Mouse (Mus musculus) colon, adult 2 months (tissue): ENCODE results near the gene Cbx6. TPM values are rescaled to one million over a fixed set of nuclear protein-coding genes. Genes with fewer than 3 reads are reported as not detected.

Experiments used
- polyA plus RNA-seq: library from polyadenylated mRNA; depleted of rRNA; stranded (reverse); fragments of >200 nt; gene quantifications from 2 replicates; pipeline ENCODE4 v1.2.3, GENCODE M21; 2012; rRNA removed

Cbx6 gene
- polyA plus RNA-seq: 36.0 and 41.6 TPM in 2 replicates

GRCm38 (mm10) chr15:79834130-79834880, at the start of gene Cbx6, which contains the start of gene Npcd:
TSS of gene Cbx6 (minus strand) at chr15:79834688.
TSS of gene Npcd (minus strand) at chr15:79834237.

GRCm38 (mm10) chr15:79804352-79805071, 30.0 kb downstream of the Cbx6 start, which contains the start of gene Nptxr:
TSS of gene Nptxr (minus strand) at chr15:79804766.

GRCm38 (mm10) chr15:79777749-79778148, 56.7 kb downstream of the Cbx6 start, which contains the start of gene Dnal4:
TSS of gene Dnal4 (minus strand) at chr15:79777849.

Other genes starting within 250 kb of the Cbx6 start
- gene Dmc1, start 229.6 kb downstream of the Cbx6 start, polyA plus RNA-seq: 0.05 TPM in 1 of 2 replicates, not detected in the other
- 0.43 and 0.61 TPM in 2 replicates for gene Fam227a, start 175.7 kb downstream of the Cbx6 start, polyA plus RNA-seq
- 8.7 and 9.6 TPM in 2 replicates for gene Cby1, start 175.5 kb downstream of the Cbx6 start, polyA plus RNA-seq
- gene Tomm22, start 163.8 kb downstream of the Cbx6 start, polyA plus RNA-seq: 26.9 and 31.4 TPM in 2 replicates
- 24.1 and 32.1 TPM in 2 replicates for gene Josd1, start 146.8 kb downstream of the Cbx6 start, polyA plus RNA-seq
- gene Gtpbp1, start 143.8 kb downstream of the Cbx6 start, polyA plus RNA-seq: 35.0 and 38.2 TPM in 2 replicates
- gene Sun2, start 92.2 kb downstream of the Cbx6 start, polyA plus RNA-seq: 63.5 and 69.7 TPM in 2 replicates
- 30.5 and 47.3 TPM in 2 replicates for gene Dnal4, start 56.8 kb downstream of the Cbx6 start, polyA plus RNA-seq
- 2.3 and 2.6 TPM in 2 replicates for gene Nptxr, start 29.9 kb downstream of the Cbx6 start, polyA plus RNA-seq
- gene Npcd, start 451 bp downstream of the Cbx6 start, polyA plus RNA-seq: 3.5 TPM in 1 of 2 replicates, not detected in the other
- gene Apobec3, start 57.0 kb upstream of the Cbx6 start, polyA plus RNA-seq: 17.2 and 22.7 TPM in 2 replicates
- gene Cbx7, start 136.4 kb upstream of the Cbx6 start, polyA plus RNA-seq: 27.0 and 44.0 TPM in 2 replicates
- 12.8 and 18.8 TPM in 2 replicates for gene Pdgfb, start 180.3 kb upstream of the Cbx6 start, polyA plus RNA-seq